Mouse (Mus musculus) layer of hippocampus, adult 2 months (tissue): Measurements from ENCODE around the gene Stpg3. TPM values are rescaled to one million over a fixed set of nuclear protein-coding genes. Genes with fewer than 3 reads are reported as not detected.

Experiments used
- DNase-seq, 2 experiments: peaks; one replicate each; pipeline ENCODE4 v3.0.0; 2022; ENCODE audit warnings: low spot score in 2 of 2
- H3K27ac ChIP-seq: fragments of 200-600 bp; 2 replicates; pipeline ENCODE4 v1.8.1; 2022
- H3K4me3 ChIP-seq: fragments of 200-600 bp; 2 replicates; pipeline ENCODE4 v1.8.1; 2022; ENCODE audit warnings: mild to moderate bottlenecking
- CTCF ChIP-seq: fragments of 200-600 bp; conservative IDR thresholded peaks from 2 replicates; pipeline ENCODE4 v1.8.1; 2022; ENCODE audit warnings: antibody characterized with exemption, mild to moderate bottlenecking, moderate library complexity
- total RNA-seq, 2 experiments: library from RNA; stranded (reverse); gene quantifications; 2 replicates each; pipeline ENCODE4 v1.2.3; 2021

Stpg3 gene
- total RNA-seq, 2 experiments from 2014 or later, result 0.33 TPM; not detected in 1

DNA sequence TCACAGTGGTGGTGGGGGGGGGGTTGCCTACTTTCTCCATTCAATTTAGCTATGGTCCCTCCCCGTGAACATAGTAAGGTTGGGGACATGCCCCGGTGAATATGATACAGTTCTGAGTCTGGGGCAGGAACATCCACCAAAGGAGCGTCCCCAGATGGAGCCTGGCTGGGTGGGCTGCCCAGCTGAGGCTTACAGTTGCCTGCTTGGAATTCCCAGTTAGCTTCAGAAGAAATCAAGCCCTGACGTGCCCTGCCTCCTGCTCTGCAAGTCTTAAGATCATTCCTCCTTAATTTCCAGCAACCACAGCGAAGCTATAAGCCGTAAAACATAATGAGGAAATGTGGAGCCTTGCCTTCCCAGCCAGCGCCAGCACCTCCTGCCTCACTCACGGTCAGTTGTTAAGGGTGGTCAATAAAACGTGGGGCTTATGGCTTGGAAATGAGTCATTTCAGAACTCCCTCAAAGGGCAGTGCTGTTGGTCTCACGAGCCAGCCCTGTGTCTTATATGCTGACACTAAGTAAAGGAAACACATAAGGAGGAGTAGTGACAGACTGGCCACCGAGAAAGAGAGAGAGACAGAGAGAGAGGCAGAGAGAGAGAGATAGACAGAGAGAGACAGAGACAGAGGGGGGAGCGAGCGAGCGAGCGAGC lies 34.7 kb downstream of the Stpg3 start:
- TF ChIP-seq CTCF, result no peak
- H3K4me3 ChIP-seq, result peak overlapping the region; percentile 72
- no peak for DNase-seq
- peak overlapping the region; percentile 91 for H3K27ac ChIP-seq

GRCm38 (mm10) chr2:25178285-25178972 lies 36.0 kb downstream of the Stpg3 start:
- no peak for TF ChIP-seq CTCF
- Histone ChIP-seq H3K27ac (peak overlapping the region; percentile 91), H3K4me3 (peak overlapping the region; percentile 18; the same call in 1 of the 2 replicates)
- peak in 1 of 2 experiments; percentile 51 for DNase-seq

GRCm38 (mm10) chr2:25177685-25178084 lies 36.8 kb downstream of the Stpg3 start:
- TF ChIP-seq CTCF, result no peak
- no peak for DNase-seq
- Histone ChIP-seq H3K27ac (peak overlapping the region; percentile 91), H3K4me3 (peak overlapping the region; percentile 28; the same call in 1 of the 2 replicates)

- DNase-seq, result no peak
- peak overlapping the region; percentile 28; the same call in 1 of the 2 replicates for H3K4me3 ChIP-seq
- H3K27ac ChIP-seq, result peak overlapping the region; percentile 91
- TF ChIP-seq CTCF, result no peak
Observed at GRCm38 (mm10) chr2:25177076-25177475, 37.4 kb downstream of the Stpg3 start.

- Histone ChIP-seq H3K4me3 (no peak overlapping the region), H3K27ac (peak overlapping the region; percentile 91)
- no peak for TF ChIP-seq CTCF
- DNase-seq, result no peak
Observed at GRCm38 (mm10) chr2:25176573-25176972, 37.9 kb downstream of the Stpg3 start.

DNA sequence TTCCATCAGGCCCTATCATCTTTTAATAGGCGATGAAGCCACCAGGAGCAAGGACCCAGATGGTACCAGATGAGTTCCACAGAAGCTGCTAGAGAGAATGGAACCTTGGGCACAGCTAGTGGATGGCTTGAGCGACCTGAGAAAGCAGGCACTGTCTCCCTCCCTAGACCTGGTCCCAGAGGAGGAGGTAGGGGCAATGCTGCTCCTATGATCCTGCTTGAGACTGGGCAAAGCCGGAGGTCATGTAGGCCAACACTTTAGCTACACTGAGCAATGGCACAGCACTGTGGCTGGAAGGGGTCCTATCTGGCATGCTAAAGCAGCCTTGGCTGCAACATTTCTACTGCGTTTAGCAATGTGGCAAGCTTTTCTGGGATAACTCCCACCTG lies 38.8 kb downstream of the Stpg3 start:
- no peak for DNase-seq
- Histone ChIP-seq H3K4me3 (no peak overlapping the region), H3K27ac (peak overlapping the region; percentile 91)
- TF ChIP-seq CTCF, result no peak

GRCm38 (mm10) chr2:25174866-25175689 lies 39.4 kb downstream of the Stpg3 start:
- DNase-seq, result no peak
- Histone ChIP-seq H3K4me3 (no peak overlapping the region), H3K27ac (peak overlapping the region; percentile 91)
- TF ChIP-seq CTCF, result no peak

DNA sequence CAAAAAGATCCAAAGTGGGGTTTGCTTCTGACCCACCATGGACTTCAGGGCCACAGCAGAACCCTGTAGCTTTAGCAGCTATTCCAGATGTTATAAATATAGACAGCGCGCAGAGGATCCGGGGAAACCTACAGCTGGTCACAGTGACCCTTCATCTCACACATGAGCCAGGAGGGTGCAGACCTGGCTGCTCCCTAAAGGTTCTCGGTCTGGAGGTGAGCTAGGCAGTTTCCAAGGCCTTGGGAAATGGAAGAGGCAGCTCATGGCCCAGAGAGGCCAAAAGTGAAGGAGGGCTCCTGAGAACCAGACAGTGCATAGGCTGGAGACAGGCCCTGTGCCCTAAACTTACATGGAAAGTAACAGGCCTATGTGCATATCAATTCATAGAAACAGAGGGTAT lies 40.6 kb downstream of the Stpg3 start:
- H3K4me3 ChIP-seq, result no peak overlapping the region
- no peak overlapping the region for H3K27ac ChIP-seq
- TF ChIP-seq CTCF, result no peak
- DNase-seq, result no peak

- no peak for TF ChIP-seq CTCF
- DNase-seq, result no peak
- Histone ChIP-seq H3K27ac (no peak overlapping the region), H3K4me3 (no peak overlapping the region)
Observed at GRCm38 (mm10) chr2:25172629-25173028, 41.8 kb downstream of the Stpg3 start.

DNA sequence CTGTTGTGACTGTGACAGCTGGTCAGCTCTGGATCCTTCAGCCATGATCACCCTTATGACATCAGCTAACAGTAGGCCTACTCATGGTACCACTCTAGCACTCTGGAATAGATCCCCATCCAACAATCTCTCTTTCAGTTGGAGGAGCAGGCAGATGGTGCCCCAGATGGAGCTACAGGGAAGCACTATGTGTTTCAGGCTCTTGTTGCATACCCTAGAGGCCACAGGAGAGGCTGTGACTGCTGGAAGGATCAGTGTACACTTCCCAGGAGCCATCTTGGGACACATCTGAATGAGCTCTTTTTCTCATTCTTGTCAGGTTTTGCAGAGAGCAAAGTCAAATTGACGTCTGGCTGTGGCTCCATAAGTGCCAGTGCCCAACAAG lies 42.7 kb downstream of the Stpg3 start:
- H3K4me3 ChIP-seq, result no peak overlapping the region
- peak; percentile 35 for TF ChIP-seq CTCF
- peak overlapping the region; percentile 69 for H3K27ac ChIP-seq
- peak in 1 of 2 experiments; percentile 67 for DNase-seq

DNA sequence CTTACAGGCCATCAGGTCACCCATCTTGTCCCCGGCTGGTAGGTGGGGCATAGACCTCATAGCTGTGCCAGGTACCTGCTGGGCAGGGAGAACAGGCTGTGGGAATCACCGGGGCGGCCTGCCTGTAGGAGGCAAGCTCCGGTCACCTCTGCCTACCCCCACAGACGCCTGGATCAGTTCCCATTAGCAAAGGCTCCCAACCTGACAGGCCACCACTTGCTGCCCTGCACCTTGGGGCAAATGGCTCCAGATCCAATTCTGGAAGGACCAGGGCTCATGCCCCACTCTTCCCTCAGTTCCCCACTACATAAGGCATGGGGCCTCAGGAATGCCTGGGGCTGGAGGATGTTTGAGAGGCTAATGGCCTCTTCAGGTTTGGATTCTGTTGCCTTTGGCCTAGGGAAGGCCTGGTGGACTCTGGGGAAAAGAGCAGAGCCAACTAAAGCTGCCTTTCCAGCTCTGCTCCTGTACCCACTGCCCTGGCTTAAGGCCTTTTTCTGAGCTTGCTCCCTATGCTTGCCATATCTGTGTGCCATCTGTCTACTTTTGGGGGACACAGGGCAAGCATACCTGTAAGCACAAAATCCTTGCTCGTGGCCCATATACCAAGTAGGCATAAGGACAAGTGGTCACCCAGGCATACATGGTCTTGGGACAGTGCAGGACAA lies 43.2 kb downstream of the Stpg3 start:
- Histone ChIP-seq H3K4me3 (no peak overlapping the region), H3K27ac (peak overlapping the region; percentile 69)
- DNase-seq, result no peak
- no peak for TF ChIP-seq CTCF

DNA sequence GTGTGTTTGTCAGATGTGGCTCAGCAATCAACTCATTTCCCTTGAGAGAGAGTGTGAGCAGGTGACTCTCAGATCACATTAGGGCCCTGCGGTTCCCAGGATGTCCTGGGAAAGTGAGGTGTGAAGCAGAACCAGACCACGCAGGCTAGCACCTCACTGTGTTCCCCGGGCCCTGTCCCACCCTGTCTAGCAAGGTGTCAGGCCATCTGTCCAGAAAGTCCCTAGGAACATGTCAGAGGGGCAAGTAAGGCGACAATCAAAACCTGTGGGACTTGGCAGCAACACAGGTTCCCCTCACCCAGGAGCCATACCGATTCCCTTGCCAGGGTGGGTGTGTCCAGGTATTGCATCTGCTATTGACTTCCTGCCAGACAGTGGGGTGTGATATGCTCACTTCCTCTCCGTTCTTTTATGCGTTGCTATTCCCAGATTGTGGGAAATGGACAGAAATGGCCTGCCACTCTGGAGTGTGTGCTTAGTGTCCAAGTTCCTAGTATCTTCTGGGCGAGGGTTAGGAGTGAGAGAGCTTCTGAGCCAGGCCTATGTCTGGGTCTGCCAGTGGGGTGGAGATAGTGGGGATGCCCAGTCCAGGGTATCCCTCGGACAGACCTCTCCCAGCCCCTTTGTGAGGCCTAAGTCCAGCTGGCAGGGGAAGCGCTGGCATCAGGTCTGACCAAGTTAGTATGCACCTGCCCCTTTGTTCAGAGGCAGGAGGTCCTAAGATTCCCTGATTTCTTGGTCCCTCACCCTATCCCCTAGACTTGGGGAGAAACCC lies 43.9 kb downstream of the Stpg3 start:
- no peak overlapping the region for H3K4me3 ChIP-seq
- no peak for TF ChIP-seq CTCF
- no peak for DNase-seq
- no peak overlapping the region; the same call in 1 of the 2 replicates for H3K27ac ChIP-seq
